Mouse (Mus musculus): Measurements from ENCODE around the gene Hrh3.

Hrh3 gene

DNA sequence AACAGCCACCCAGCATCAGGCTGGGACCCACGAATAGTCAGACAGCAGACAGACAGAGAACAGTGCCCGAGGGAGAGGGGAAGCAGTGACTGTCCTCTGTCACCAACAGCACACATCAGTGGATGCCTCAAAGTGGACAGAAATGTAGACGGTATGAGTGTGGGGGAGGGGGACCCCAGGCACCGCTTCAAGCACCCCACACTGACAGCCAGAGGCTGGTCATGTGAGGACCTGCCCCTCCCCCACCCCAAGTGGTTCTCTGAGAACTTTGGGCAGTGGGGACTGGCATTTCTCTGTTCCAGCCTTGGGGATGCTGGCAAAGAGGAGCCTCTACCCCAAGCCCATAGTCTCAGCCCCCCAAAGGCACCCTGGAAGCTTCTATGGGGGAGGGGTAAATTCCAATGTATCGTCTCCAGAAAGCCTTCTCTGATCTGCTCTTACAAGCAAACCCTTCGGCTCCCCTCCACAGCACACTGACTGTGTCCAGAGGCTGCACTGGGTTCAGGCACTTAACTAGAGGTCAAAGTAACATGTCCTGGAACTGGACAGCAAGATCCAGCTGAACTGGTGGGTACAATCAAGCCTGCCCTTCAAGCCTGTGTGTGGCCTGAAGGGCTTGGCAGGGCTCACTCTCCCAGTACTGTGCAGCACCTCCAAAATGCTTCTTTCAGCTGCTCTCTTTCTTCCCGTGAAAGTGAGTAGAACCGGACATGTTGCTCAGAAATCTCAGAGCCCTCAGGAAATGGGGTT lies 1.3 kb upstream of the Hrh3 start:
- DNase-seq (ENCODE audit: low spot score in 2 of 2), result no peak

DNA sequence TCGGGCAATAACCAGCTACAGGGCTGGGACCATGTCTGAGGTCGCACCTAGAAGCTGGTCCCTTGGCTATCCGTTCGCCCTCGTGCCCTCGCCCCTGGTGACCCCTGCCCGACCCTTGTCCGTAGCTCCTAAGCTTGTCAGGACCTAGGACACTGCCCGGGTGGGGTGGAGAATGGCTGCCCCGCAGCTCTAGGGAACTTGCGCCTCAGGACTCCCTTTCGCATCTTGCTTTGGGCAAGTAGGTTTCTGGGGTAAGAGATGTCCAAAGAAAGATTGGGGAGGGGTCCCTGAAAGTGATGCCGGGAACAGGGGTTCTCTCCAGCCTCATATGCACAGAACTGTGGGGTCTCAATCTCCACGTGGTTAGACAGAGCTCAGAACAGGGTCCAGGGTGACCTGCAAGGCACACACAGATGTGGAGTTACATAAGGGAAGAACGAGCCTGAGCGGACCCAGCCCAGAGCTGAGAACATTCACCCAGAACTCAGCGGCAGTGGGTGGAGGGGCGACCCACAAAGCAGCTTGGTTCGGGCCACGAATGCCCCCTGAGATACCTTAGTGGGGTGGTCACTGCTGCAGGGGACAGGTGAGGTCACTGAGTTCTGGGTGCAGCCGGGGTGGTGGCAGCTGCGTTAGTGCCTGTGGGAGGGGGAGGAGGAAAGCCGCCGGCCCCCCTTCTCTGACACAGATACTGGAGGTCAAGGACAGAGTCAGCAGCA lies 530 bp upstream of the Hrh3 start:
- no peak for DNase-seq (ENCODE audit: low spot score in 2 of 2)

DNA sequence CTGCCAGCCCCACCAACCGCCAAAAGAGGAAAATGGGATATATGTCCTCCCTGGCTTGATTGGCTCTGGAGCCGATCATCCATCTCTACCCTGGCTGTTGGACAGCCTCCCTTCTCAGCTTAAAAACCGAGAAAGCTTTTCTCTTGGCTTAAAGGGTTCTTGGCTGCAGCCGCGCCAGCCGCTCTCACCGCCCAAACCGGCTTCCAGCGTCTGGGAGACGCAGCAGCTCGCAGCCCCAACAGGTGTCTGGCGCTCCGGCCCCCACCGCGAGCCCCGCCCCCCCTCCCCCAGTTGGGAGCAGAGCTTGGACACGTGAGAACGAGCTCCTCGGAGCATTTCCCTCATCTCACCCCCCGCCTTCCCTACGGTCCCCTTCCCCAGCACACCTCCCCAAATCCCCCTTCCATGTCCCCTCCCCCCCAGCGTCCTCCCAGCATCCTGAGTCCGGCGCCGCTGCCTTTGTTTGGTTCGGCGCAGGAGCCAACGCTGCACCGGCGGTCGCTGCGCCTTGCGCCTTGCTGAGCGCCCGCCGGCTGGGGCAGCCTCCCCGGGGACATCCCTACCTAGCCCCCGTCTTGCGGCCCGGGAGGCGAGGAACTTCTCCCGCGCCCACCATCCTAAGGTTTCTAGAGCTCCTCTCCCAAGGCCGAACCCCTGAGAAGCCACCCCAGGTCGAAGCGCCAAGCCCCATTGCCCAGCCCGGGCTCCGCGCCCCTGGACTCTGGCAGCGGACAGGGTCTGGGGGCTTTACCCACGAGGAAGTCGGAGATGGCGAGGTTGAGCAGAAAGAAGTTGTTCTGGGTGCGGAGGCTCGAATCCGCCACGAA lies 924 bp downstream of the Hrh3 start:
- no peak for DNase-seq (ENCODE audit: low spot score in 2 of 2)

DNA sequence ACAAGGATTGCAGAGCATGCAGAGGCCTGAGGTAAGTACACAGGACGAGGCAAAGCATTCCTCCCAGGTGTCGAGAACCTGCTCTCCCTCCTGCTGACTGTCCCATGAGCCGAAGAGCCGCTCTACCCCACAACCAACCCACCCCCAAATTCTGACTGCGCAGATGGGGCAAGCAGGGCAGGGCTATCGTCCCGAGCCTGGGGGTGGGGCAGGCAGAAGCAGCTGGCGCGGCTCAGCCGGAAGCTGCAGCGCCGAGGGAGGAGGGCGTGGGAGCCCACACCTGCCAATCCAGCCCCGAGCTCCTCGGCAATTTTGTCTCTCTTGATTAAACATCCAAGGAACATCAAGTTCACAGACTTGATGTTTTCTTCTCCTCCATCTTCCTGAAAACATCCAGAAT lies 4.8 kb downstream of the Hrh3 start:
- DNase-seq (ENCODE audit: low spot score in 2 of 2), result no peak

DNA sequence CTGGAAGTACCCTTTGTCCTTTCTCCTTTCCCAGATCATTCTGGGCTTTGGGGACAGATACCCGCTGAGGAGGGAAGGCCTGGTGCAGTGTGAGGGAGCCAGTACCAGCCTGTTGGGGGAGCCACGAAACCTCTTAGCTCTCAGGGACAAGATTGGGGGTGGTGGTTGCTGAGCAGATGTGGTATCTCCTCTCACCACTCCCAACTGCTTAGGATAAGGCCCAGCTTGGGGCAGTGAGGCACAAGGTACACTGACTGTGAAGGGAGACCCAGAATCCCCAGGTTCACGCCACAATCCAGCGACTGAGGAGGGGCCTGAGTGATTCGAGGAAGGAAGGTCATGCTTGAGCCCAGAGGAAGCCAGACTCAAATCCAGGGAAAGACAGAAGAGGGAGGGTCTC lies 6.1 kb downstream of the Hrh3 start:
- no peak for DNase-seq (ENCODE audit: low spot score in 2 of 2)

DNA sequence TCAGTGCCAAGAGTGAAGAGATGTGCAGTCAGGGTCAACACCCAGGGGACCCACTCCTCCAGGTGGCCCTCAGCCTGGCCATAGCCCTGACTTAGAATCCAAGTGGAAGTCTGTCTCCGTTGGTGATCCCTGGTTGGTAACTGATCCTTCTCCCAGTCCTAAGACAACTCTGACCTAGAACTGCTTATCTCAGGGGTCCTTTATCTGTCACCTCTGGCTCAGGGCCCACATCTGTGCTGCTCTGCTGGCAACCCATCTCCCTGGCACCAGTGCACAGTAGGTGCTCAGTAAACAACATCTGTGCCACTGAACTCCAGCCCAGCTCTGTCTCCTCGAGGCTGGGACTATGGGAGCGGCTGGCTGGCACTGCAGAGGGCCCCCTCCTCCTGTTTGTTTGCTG lies 6.7 kb downstream of the Hrh3 start:
- no peak for DNase-seq (ENCODE audit: low spot score in 2 of 2)

DNA sequence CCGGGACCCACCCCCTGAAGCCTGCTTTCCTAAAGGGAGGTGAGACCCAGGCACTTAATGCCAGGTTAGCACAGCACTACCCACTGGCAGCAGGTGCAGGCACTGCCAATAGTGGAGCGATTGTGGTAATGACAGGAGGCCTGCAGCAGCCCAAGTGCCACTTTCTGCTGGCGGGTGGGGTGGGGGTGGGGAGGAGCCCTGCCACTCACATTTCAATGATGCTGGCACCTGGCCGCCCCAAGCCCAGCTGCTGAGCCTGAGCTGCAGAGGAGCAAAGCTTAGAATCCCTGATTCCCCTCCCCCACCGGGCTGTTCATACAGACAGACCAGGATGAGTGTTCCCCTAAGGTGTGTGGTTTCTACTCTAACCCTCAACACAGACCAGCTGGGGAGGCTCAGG lies 8.6 kb downstream of the Hrh3 start:
- DNase-seq (ENCODE audit: low spot score in 2 of 2), result no peak

DNA sequence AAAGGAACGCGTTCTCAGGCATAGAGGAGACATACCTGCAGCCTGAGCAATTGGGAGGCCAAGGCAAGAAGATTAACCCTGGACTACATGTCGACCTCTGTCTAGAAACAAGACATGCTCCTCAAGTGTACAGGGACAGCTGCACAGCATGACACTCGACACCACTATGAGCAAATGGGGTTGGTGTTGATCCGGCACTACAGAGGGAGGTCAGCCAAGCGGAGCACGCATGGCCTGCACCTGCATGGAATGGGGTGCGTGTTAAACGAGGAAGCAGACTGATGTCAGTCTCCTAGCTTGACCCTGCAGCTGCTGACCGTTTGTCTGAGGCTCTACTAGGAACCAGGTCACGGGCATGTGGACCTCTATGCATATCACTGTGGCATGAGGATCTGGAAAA lies 14.0 kb downstream of the Hrh3 start:
- no peak for DNase-seq (ENCODE audit: low spot score in 2 of 2)

DNA sequence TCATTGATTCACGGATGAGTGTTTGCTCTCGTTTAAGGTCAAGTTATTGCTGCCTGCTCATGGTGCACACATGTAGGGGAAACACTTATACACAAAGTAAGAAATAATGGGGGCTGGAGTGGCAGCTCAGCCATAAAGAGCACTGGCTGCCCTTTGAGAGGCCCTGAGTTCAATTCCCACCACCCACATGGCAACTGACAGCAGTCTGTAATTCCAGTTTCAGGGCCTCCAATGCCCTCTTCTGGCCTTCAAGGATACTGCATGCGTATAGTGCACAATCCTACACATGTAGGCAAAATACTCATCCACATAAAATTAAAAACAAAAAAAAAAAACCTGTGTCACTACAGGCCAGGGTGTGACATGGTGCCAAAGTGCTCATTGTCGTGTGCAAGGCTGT lies 16.8 kb downstream of the Hrh3 start:
- no peak for DNase-seq (ENCODE audit: low spot score in 2 of 2)

DNA sequence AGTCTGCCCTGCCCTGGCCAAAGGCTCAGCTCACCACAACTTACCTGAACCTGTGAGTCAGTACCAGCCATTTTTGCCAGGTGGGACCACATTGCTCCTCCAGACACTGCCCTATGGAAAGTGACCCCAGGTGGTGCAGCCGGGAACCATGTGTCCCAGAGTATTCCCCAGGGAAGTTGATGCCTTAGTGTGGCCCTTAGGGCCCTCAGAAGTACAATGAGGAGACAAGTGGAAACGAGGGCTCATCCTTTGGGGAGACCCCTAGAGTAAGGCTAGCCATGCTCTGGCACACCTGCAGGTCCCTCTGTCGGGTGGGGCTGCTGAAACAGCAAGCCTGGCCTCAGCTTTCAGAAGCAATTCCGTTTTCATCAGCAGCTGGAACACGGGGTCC lies 17.7 kb downstream of the Hrh3 start:
- DNase-seq (ENCODE audit: low spot score in 2 of 2), result no peak

DNA sequence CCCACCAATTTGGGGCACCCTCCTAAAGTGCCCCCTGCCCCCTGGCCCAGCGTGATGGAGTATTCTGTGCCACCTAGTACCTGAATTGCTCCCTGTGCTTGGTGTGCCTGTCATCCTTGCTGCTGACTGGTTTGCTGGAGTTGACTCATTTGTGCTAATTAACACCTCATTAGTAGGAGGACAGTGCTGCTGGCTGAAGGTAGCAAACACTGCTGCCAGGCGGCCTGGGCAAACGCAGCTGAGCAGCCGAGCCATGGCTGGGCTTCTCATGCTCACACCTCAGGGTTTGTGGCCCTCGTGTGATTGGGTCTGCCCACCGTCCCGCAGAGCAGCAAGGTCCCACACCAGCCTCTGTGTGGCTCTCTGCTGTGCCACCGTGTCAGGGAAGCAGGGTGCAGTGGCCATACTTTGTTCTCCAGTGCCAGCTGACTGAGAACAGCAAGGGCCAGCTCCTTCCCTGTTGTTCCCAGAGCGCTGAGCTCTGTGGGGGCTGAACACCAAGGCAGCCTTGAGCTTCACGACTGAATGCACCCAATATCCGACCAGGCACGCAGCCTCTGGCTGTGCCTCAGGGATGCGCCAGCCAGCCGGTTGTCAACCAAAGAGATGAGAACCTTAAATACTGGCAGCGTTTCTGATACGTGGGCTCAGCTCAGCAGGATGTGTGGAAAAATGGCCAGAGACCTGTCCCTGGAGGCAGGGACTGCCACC lies 18.2 kb downstream of the Hrh3 start:
- no peak for DNase-seq (ENCODE audit: low spot score in 2 of 2)

DNA sequence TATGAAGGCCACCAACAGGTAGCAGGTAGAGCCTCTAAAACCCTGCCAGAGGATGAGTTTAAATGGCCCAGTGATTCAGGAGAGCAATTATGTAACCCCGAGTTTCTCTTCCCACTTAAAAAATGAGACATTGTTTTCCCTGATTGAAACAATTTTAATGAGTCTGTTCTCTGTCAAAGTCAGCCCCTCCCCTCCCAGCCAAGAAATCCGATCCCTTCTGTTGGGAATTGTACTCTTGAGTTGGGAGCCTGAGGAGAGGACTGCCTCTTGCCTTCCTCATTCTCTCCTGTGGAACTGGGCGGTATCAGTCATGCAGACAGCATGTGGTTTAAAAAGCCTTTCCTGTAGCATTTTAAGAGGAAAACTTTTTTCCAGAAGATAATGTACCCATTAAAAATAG lies 19.7 kb downstream of the Hrh3 start:
- no peak for DNase-seq (ENCODE audit: low spot score in 2 of 2)

DNA sequence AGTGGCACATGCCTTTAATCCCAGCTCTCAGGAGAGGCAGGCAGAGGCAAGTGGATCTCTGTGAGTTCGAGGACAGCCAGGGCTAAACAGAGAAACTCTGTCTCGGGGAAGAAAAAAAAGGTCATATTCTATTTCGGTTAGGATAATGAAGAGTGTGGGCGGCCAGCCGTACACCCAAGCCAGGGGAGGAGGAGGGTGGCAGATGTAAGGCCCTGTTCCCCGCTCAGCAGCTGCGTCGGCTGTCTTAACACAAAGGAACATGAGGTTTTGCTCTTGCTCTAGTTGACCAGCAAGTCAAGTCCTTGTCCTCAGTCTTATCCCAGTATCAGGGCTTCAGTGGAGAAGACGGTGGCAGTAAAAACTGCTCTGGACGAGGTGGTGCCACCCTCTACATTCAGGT lies 21.2 kb downstream of the Hrh3 start:
- DNase-seq (ENCODE audit: low spot score in 2 of 2), result no peak

DNA sequence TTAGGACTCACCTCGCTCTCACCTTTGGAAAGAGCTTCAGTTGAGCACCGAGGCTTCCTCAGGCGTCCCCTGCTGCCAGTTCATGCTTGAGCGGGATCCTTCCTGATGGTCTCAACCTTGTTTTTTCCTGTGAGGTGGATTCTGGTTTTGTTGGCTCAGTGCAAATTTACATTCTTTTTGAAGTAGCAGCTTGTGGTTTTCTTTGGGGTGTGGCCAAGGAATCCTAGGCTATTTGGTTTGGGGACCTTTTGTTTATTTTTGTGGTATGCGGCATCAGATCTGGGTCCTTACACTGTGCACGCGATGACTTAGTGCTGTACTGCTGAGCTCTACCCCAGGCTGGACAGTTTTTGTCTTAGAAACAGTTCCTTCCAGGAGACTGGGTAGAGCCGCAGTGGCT lies 23.6 kb downstream of the Hrh3 start:
- no peak for DNase-seq (ENCODE audit: low spot score in 2 of 2)

DNA sequence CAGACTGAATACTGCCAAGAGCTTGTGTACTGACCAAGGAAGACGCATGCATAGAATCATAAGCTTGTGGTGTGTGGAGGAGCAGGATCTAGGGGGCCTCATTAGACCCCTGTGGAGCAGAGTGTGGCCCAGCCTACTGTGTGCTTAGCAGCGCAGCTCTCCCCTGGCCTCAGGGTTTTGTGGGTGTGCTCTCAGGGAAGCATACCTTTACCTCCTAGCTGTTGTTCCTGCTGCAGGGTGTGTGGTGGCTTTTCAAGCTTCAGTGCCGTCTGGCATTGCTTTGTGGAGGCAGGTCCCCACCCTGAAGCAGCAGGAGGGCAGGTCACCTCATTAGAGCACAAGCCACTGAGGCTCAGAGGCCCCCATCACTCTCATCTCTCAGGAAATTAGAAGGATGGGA lies 26.7 kb downstream of the Hrh3 start:
- DNase-seq (ENCODE audit: low spot score in 2 of 2), result no peak

DNA sequence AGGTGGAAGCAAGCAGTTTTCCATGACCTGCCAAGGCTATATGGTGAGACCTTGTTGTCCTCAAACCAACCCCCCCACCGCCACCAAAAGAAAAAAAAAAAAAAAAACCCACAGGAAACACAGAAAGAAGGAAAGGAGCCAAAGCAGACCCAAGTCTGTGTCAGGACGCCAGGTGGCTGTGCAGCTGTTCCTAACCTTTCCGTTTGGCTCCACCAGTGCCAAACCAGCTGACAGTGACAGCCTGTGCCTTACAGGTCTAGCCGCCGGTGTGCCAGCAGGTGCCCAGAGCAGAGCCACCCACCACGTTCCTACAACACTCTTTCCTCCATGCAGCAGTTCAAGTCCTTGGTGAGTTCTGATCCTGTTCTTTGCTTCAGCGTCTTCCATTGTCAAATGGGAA lies 31.4 kb downstream of the Hrh3 start:
- DNase-seq (ENCODE audit: low spot score in 2 of 2), result no peak

DNA sequence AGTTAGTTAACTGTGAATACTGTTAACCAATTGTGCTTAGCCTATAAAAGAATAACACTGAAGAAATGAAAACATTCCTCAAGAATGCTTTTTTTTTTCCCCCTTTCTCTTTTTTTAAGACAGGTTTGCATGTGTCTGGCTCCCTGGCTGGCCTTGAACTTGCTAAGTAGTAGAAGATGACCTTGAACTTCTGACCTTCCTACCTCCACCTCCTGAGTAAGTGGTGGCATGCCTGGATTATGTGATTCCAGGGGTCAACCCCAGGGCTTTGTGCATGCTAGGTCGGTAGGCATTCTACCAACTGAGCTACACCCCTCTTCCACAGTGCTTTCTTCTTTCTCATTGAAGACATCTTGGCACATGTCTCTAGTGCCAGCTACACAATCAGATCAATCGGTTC lies 32.6 kb downstream of the Hrh3 start:
- DNase-seq (ENCODE audit: low spot score in 2 of 2), result no peak

DNA sequence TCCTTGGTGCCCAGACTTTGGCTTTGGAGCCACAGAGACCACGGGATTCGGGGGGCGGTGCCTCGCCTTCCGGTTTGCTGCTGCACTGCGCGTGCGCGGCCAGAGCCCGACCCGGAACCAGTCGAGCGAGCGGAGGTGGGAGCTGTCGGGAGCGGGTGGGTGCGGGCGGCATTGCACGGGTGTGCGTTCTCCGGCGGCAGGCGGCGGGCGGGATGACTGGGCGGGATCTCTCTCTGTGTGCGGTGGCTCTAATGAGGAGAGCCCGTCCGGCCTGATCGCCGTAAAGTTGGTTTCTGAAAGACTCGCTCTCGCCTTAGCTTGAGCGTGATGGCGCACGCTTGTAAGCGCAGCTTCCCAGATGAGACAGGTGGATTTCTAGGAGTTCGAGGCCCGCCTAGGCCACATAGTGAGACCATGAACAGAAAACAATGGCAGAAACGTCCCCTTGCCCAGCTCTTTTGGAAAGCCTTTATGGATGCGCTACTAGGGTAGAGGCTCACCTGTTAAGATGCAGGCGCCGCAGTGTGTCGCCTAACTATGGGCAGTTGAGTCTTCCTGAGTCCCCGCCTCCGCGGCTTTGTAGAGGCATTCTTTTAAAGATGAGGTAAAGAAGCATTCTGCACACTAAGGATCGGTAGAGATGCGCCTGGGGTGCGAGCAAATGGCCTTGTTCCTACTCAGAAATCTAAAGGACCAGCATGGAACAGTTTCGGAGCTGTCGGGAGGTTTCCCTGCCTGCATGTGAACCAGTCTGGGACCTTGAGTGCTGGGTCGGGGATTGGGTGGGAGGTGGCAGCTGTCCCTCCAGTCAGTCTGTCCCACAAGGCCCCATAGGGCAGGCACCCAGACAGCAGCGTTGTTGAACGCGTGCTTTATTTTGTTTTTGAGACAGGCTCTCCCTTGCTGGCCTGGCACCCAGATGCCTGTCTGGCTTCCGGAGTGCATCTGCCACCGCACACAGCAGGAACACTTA lies 33.5 kb downstream of the Hrh3 start, which contains the start of gene Mtg2:
Mtg2 (plus strand) TSS at position 108 of the 973 bp plus-strand sequence.
- DNase-seq (ENCODE audit: low spot score in 2 of 2), result peak; percentile 89 to 90

DNA sequence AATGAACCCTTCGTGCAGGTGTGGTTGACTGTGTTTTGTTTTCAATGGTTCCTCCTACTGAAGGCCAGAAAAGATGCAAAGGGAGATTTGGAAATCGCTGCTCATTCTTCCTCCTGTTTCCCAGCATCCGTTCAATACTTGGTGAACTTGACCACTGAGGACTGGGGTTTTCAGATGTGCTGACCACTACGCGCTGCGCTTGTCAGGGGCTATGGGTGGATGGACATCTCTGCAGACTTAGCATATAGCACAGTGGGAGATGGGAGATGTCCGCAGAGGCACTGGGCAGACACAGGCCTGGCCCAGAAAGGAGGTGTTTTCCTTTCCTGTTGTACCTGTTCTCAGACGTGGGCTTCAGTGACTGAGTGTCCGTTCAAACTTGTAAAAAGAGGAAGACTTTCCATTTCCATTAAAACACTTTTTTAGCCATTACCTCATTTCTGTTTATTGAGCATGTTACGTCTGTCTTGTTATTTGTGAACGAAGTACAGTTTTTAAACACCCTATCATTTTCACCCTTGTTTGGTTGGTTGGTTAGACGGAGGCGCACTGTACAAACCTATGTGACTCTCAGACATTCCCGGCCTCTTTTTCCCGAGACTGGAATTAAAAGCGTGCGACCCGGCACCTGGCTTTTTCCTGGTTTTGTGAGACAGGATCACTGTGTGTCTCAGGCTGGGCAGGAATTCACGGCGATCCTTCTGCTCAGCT lies 34.4 kb downstream of the Hrh3 start:
- no peak for DNase-seq (ENCODE audit: low spot score in 2 of 2)
